Mouse (Mus musculus) neural tube, embryonic 14.5 days (tissue): ENCODE measurements around the gene Psen1. TPM values are rescaled to one million over a fixed set of nuclear protein-coding genes. Genes with fewer than 3 reads are reported as not detected.

Source experiments
- ATAC-seq: fragments of 200-750 bp; cut with Nextera tagmentation; 2 replicates; pipeline ENCODE4 v1.8.0; 2017; ENCODE audit warnings: low read depth, mild to moderate bottlenecking, moderate TSS enrichment, moderate library complexity
- H3K27ac ChIP-seq: fragments of 300-500 bp; sonication (generic); 2 replicates; pipeline ENCODE4 v1.5.1; 2014; ENCODE audit warnings: low read depth, mild to moderate bottlenecking, control low read depth, low read length, moderate library complexity, mixed read lengths
- H3K27me3 ChIP-seq: fragments of 300-500 bp; sonication (generic); 2 replicates; pipeline ENCODE4 v1.6.1; 2014; ENCODE audit warnings: low read length; ENCODE audit not compliant: control insufficient read depth, insufficient read depth
- H3K36me3 ChIP-seq: fragments of 300-500 bp; sonication (generic); 2 replicates; pipeline ENCODE4 v1.6.1; 2014; ENCODE audit warnings: low read length, mixed read lengths; ENCODE audit not compliant: control insufficient read depth, insufficient read depth
- H3K4me1 ChIP-seq: fragments of 300-500 bp; sonication (generic); 2 replicates; pipeline ENCODE4 v1.6.1; 2014; ENCODE audit warnings: low read length; ENCODE audit not compliant: control insufficient read depth, insufficient read depth
- H3K4me2 ChIP-seq: fragments of 300-500 bp; sonication (generic); 2 replicates; pipeline ENCODE4 v1.6.1; 2014; ENCODE audit warnings: mild to moderate bottlenecking, low read depth, low read length, control low read depth
- H3K4me3 ChIP-seq: fragments of 300-500 bp; sonication (generic); 2 replicates; pipeline ENCODE4 v1.5.1; 2014; ENCODE audit warnings: low read depth, low read length, control low read depth, mixed read lengths
- H3K9ac ChIP-seq: fragments of 300-500 bp; sonication (generic); replicated peaks from 2 replicates; pipeline ENCODE4 v1.6.1; 2014; ENCODE audit warnings: low read depth, mild to moderate bottlenecking, control low read depth, low read length, mixed read lengths
- H3K9me3 ChIP-seq: fragments of 300-500 bp; sonication (generic); 2 replicates; pipeline ENCODE4 v1.6.1; 2016; ENCODE audit warnings: low read length; ENCODE audit not compliant: control insufficient read depth
- WGBS: fragments of 180-500 bp; shearing (Covaris S2); extraction: QIAGEN DNeasy Blood & Tissue Kit; methylation state at CpG from one replicate; pipeline ENCODE4 v1.1.7; 2014; 5-methylcytosine and 5-hydroxymethylcytosine counted together
- polyA plus RNA-seq: library from polyadenylated mRNA; unstranded; fragments of >200 nt; fragmentation: Nextera tagmentation; extraction: Ambion mirVana; gene quantifications from 2 replicates; pipeline ENCODE4 v1.2.1, GENCODE M21; 2014

Gene Psen1
- polyA plus RNA-seq, 1 experiment from 2014 or later = 81.5 TPM

DNA sequence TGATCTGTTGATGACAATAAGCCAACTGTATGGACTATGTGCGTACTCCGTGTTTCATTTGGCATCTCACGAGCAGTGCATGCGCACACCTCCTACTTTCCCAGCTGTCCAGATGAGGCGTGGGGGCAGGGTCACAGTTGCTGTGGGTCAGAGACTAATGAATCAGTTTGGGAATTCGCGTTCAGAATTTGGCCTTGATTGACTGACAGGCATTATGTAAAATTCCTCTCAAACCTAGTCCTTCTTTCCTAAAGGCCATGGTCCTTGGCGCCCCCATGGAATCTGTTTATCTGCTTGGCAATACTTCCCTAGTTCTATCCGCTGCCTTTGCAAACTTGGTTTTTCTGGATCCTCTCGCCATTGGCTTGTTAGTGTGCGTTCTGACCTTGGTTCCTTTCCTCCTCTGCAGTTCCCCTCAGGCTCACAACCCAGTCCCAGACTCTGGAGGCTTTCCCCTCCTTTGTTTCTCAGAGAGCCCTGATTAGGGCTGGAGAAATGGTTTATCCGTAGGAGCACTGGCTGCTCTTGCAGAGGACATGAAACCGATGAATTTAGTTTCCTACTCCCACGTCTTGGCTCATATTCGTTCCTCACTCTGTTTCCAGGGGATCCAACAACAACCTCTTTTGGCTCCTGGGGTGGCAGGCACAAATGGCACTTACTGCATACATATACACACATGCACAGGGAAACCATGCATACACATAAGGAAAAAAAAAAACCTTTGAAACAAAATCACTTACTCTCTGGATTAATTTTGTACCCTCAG lies 28.6 kb downstream of the Psen1 start:
- no peak overlapping the region for H3K27ac ChIP-seq
- H3K9me3 ChIP-seq = no peaks in the 10 kb centered on the region
- H3K36me3 ChIP-seq = peaks cover 51% of the 10 kb centered on the region
- H3K4me1 ChIP-seq = no peaks in the 10 kb centered on the region
- no peak for ATAC-seq
- H3K27me3 ChIP-seq = no peaks in the 10 kb centered on the region
- H3K4me2 ChIP-seq = no peak overlapping the region
- no peak overlapping the region for H3K4me3 ChIP-seq
- 94% methylated on average over 15 of the region's 15 CpGs for WGBS
- H3K9ac ChIP-seq = no peak overlapping the region

DNA sequence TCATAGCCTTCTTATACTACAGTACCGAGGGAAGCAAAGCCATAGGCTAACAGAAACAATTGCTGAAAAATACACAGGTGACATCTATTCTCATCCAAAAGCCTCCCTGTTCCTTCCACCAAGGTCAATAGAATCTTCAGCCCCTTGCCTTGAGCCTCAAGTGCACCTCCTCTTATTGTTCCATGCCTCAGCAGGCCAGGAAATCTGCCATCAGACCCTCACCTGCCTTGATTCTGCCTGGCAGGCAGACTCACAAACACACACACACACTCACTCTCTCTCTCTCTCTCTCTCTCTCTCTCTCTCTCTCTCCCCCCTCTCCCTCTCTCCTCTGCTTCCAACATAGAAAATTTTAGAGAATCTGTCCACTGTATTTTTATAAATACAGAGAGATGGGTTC lies 31.5 kb downstream of the Psen1 start:
- H3K9ac ChIP-seq = no peak overlapping the region

DNA sequence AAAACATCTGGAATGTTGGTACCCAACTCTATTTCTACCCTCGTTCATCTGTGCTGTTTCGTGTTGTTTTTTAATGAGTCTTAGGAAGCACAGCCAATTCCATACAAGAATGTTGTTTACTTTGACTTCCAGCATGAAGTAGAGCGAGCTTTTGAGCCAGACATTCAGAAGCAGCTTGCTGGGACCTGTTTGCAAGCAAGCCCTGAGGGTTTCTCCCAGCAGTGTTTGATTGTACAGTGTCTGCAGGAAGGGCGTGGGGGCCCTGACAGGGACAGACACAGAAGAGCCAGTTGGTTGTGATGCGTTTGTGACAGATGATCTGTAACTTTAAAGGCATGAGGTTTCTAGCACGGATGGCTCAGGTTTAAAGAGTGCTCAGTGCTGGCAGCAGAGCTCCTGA lies 33.3 kb downstream of the Psen1 start:
- Histone ChIP-seq H3K4me2 (no peak overlapping the region), H3K36me3 (peaks cover 56% of the 10 kb centered on the region), H3K9me3 (no peaks in the 10 kb centered on the region), H3K27me3 (no peaks in the 10 kb centered on the region), H3K4me3 (no peak overlapping the region), H3K9ac (no peak overlapping the region), H3K27ac (no peak overlapping the region), H3K4me1 (no peaks in the 10 kb centered on the region)
- WGBS = 86% methylated on average over 6 of the region's 6 CpGs
- no peak for ATAC-seq

More for the DNA sequence above, 31.5 kb downstream of the Psen1 start:
- no peak overlapping the region for H3K4me3 ChIP-seq
- no peaks in the 10 kb centered on the region for H3K27me3 ChIP-seq
- no peak for ATAC-seq
- no peak overlapping the region for H3K4me2 ChIP-seq
- H3K27ac ChIP-seq = no peak overlapping the region
- H3K4me1 ChIP-seq = no peaks in the 10 kb centered on the region
- WGBS = 100% methylated on average over 1 of the region's 1 CpGs
- peaks cover 53% of the 10 kb centered on the region for H3K36me3 ChIP-seq
- H3K9me3 ChIP-seq = no peaks in the 10 kb centered on the region

DNA sequence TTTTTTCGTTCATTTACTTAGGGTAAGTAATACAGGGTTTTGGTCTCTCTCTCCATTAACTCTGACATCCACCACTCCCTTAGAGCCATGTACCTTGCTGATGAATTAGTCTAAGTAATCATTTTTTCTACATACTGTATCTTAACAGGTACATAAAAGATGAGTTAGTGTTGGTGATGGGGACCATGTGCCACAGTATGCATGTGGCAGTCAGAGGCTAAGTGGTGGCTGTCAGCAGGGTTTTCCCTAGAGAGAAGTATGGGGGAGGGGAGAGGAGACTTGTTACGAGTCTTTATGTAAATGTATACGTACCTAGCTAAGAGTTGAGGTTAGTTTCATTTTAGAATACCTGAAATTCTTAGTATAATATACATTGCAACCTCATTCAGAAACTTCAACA lies 35.1 kb downstream of the Psen1 start:
- Histone ChIP-seq H3K4me1 (no peaks in the 10 kb centered on the region), H3K9me3 (no peaks in the 10 kb centered on the region), H3K9ac (no peak overlapping the region), H3K4me3 (no peak overlapping the region), H3K27me3 (no peaks in the 10 kb centered on the region), H3K36me3 (peaks cover 54% of the 10 kb centered on the region), H3K27ac (no peak overlapping the region), H3K4me2 (no peak overlapping the region)
- ATAC-seq = no peak
- WGBS = 85% methylated on average over 3 of the region's 3 CpGs

DNA sequence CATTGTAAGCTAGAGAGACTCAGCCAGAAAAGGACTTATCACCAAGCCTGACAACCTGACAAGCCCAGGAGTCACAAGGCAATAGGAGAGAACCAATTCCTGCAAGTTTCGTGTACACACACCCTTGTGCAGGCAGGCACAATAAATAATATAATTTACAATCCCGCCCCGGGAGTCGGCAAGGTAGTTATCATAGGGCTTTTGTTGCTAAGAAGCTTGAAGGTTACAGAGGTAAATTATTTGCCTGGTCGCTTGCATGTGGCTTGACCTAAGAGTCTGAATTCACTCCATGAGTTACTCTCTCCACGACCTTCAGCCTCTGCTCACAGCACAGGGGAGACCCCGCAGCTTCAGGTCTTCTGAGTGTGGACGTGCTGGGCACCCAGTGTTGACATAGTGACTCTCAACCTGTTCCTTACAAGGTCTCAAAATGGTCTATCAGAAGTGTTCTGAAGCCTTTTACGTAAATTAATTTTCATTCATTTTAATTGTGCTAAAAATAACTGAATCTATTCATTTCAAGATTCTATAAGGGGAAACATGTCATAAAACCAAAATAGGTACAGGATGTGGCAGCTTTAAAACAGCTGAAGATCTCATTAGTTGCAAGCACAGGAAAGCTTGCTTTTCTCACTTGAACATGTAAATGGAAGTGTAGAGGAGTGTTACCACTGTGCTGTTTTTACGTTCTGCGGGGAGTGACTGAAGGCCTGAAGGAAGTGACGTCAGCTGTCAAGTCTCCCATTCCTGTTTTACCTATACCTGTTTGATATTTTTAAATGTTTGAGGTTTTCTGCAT lies 38.8 kb downstream of the Psen1 start:
- Histone ChIP-seq H3K4me2 (no peak overlapping the region), H3K9me3 (no peaks in the 10 kb centered on the region), H3K9ac (no peak overlapping the region), H3K27ac (no peak overlapping the region), H3K4me3 (no peak overlapping the region), H3K27me3 (no peaks in the 10 kb centered on the region), H3K4me1 (no peaks in the 10 kb centered on the region), H3K36me3 (peaks cover 73% of the 10 kb centered on the region)
- ATAC-seq = no peak
- WGBS = 76% methylated on average over 12 of the region's 12 CpGs

DNA sequence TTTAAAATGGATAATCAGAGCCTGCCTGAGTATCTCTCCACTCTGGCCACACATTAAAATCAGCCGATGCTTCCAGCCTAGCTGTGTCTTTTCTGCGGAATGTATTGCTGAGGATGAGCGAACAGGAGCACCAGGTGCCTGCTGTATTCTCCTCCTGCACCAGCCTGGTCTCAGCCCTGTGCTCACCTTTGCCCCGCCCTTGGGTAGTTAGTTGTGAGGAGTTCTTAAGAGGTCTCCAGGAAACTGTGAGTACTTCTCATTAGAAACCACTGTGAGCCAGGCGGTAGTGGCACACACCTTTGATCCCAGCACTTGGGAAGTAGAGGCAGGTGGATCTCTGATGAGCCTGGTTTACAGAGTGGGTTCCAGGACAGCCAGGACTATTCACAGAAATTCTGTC lies 44.3 kb downstream of the Psen1 start:
- Histone ChIP-seq H3K27ac (no peak overlapping the region), H3K36me3 (peaks cover 69% of the 10 kb centered on the region), H3K4me3 (no peak overlapping the region), H3K4me2 (no peak overlapping the region), H3K9me3 (no peaks in the 10 kb centered on the region), H3K4me1 (no peaks in the 10 kb centered on the region), H3K9ac (no peak overlapping the region), H3K27me3 (no peaks in the 10 kb centered on the region)
- WGBS = 96% methylated on average over 5 of the region's 5 CpGs
- no peak for ATAC-seq

DNA sequence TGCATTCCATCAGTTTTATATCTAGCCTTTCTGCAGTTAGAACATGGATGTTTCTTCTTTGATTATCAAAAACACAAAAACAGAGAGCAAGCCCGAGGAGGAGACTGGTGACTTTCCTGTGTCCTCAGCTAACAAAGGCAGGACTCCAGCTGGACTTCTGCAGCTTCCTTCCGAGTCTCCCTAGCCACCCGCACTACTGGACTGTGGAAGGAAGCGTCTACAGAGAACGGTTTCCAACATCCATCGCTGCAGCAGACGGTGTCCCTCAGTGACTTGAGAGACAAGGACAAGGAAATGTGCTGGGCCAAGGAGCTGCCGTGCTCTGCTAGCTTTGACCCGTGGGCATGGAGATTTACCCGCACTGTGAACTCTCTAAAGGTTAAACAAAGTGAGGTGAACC lies 46.1 kb downstream of the Psen1 start:
- Histone ChIP-seq H3K36me3 (peaks cover 59% of the 10 kb centered on the region), H3K4me2 (no peak overlapping the region), H3K4me3 (no peak overlapping the region), H3K27ac (no peak overlapping the region), H3K9ac (no peak overlapping the region), H3K4me1 (no peaks in the 10 kb centered on the region), H3K27me3 (no peaks in the 10 kb centered on the region), H3K9me3 (no peaks in the 10 kb centered on the region)
- no peak for ATAC-seq
- 93% methylated on average over 10 of the region's 10 CpGs for WGBS

DNA sequence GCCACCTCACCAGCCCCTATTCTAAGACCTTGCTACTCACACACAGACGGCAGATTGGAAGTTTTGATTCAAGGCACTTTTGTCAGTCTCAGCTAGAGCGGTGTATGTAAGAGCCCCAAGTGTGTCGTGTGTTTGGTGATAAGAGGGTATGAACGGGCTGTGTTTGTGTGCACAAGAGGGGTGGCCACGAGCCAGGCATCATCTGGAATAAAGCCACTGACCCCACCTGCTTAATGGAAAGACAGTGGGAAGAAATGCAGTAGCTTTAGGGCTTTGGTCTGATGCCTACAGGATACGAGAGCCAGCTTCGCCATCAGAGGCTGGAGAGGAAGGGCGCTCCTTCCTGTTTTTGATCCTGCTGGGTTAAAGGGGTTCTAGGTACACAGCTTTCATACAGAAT lies 48.3 kb downstream of the Psen1 start:
- Histone ChIP-seq H3K4me3 (no peak overlapping the region), H3K4me1 (no peaks in the 10 kb centered on the region), H3K36me3 (peaks cover 39% of the 10 kb centered on the region), H3K4me2 (no peak overlapping the region), H3K9ac (no peak overlapping the region), H3K27ac (no peak overlapping the region), H3K27me3 (no peaks in the 10 kb centered on the region), H3K9me3 (no peaks in the 10 kb centered on the region)
- no peak for ATAC-seq
- WGBS = 75% methylated on average over 8 of the region's 8 CpGs

DNA sequence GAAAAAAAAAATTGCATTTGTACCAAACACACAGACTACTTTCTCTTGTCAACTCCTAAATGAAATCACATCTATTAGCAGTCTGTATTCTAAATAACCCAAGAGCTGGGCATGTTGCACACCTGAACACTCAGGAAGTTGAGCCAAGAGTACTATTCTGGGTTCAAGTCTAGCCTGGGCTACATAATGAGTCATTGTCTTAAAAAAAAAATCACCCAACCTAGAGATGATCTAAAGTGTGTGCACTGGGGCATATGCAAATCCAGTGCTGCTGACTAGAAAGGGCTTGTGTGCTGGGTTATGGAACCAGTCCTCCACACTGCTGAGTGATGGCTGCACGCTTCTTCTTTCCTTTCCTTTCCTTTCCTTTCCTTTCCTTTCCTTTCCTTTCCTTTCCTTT lies 50.7 kb downstream of the Psen1 start:
- 96% methylated on average over 1 of the region's 1 CpGs for WGBS
- Histone ChIP-seq H3K27me3 (no peaks in the 10 kb centered on the region), H3K4me2 (no peak overlapping the region), H3K4me3 (no peak overlapping the region), H3K4me1 (no peaks in the 10 kb centered on the region), H3K9me3 (no peaks in the 10 kb centered on the region), H3K27ac (no peak overlapping the region), H3K9ac (no peak overlapping the region), H3K36me3 (peaks cover 24% of the 10 kb centered on the region)
- ATAC-seq = no peak
